Mouse (Mus musculus) lung, postnatal 4 days (tissue): Measurements from ENCODE around the gene Olfr825.
"Not testable (repeated sequence)": the region's sequence is repeated elsewhere in the genome, so short reads cannot be mapped to it uniquely, and the experiment has no call there.

ENCODE experiments used
- DNase-seq, 2 experiments: peaks; one replicate each; pipeline ENCODE4 v3.0.0; 2021

Gene Olfr825

DNA sequence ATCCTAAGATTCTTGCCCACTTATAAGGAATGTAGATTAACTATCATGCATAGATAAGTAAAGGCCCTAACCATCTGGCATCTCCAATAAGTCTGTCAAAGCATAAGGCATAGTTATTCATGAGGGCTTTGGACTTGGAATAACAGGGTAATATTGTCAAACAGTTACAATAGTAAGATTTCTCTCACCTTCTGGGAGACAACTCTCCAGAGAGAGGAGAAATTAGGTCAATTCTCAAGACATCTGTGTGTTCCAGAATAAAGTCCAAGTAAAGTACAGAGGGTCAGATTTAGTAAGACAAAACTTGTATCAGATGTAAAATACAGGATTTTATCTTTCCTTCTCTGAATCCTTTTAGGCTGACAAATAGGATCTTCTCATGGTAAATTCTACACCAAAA, at the start of gene Olfr825:
Gene Olfr825, minus strand, starts transcription at position 101 of the 400 bp plus-strand sequence.
- DNase-seq = no peak

- DNase-seq = no peak
These were observed 47.7 kb upstream of the Olfr825 start, which contains the start of gene Olfr827 for GRCm38 (mm10) chr10:130214303-130214702. Gene Olfr827, minus strand, starts transcription at chr10:130214403.

DNA sequence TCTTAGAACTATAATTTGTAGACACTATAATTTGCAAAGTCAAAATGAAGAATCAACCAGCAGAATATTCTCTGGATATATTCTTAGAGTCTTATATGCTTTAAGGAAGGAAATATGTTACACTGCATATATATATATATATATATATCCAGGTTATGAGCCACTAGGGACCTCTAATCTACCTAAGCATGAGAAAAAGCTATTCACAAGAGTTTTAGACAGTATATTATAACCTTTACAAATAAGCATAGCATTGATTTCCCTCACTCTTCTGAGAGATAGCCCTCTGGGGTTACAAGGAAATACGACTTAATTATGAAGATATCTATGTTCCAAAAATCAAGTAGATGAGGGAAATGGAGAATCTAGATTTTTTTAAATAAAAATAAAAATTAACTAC, 17.5 kb upstream of the Olfr825 start, which contains the start of gene Olfr826:
Gene Olfr826, minus strand, starts transcription at position 101 of the 400 bp plus-strand sequence.
- DNase-seq = no peak

- DNase-seq = no peak
These were observed 1.4 kb downstream of the Olfr825 start for GRCm38 (mm10) chr10:130165196-130165595.

DNA sequence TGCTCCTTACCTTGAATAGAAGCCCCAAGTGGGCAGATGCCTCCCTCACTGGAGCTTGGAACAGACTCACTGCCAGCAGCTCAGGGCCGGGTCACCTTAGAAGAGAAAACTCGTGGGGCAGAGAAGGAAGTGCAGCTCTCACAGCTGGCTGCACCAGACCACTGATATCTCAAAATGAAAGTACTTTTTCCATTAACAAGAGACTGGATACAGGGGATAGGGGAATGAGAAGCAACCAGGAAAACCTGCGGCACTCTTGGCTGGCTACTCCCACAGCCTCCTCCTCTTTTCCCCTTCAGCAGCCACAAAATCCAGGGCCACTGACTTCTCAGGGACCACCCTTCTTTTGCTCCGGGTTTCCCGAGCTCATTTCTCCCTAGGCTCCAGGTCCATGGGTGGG, 22.4 kb downstream of the Olfr825 start:
- no peak for DNase-seq

DNA sequence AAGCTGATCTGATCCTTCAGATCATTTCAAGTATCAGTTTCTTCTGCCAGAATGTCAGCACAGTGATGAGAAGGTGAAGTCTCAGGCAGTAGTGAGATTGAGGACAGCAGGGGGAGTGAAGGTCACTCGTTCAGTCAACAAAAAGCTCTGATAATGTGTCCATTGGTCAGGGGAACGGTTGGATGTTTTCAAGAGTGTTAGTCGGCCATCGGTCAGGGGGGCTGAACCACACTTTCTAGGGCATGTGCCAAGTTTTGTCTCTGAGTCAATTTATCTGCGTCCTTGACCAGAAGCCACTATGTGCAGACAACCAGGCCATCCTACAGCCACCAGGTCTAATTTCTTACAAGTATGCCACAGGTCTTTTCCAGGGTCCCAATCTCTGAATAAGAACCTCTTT, 24.1 kb downstream of the Olfr825 start:
- not testable (repeated sequence) for DNase-seq

DNA sequence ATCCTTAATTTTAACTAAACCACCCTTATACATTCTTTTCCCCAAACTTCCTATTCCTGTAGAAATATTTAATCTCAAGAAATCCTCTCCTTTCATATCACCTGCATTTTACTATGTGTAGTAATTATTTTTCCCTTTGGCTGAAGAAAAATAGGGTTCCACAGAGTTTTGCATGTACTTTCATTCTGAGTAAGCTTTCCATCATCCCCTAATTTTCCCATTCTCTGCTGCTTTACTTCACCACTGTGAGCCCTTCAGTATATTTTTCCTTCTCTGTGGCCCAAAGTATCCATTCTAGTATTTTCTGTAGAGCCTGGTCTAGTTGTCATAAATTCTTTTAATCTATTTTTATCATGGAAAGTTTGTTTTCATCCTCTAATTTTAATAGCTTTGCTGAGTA, 31.8 kb downstream of the Olfr825 start:
- DNase-seq = no peak

- DNase-seq = not testable (repeated sequence)
These were observed 36.7 kb downstream of the Olfr825 start, which contains the start of gene Olfr824 for GRCm38 (mm10) chr10:130129900-130130299. Gene Olfr824, minus strand, starts transcription at chr10:130130000.

GRCm38 (mm10) chr10:130116045-130116444, 50.5 kb downstream of the Olfr825 start:
- DNase-seq = not testable (repeated sequence)

GRCm38 (mm10) chr10:130115283-130115682, 51.3 kb downstream of the Olfr825 start, which contains the start of gene Olfr823:
Gene Olfr823, minus strand, starts transcription at chr10:130115383.
- not testable (repeated sequence) for DNase-seq
